ENCODE assay signal across 29 mouse cellular contexts in the genomic region with DNA sequence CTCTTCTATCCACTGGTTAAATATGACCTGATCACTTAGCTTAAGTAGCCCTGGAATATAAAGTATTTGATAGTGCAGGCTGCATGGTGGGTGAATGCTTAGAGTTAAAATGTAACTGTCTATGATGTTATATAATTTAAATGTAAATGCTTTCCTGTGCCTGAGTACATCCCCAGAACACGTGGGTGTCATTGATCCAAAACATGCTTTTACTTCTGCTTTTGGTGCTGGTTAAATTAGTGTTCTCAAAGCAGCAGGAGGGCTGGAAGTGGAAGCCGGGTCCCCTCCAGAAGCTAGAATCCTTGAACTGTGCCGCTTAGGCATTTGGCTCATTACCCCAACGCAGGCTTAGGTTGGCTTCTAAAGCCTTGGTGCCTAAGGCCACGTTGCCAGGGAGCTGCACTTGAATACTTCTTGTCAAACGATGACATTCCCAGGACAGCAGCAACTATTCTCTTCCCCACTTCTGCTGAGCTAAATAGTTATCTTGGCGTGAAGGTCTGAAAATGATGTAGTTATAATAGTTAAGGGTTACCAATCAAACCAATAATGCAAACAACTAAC.
DNase-seq lines count a peak whose midpoint lies in the region; ATAC-seq and TF ChIP-seq lines count a peak whose summit lies in the region.
"Had no signal": no experiment of that assay in that cellular context is flagged by ENCODE, and none has a peak within 500 bp of the region (broad histone marks: within the 10 kb centered on the region; RNA-seq: fewer than 3 reads in every experiment).

No protein-coding gene starts in this region.

- H3K4me1 ChIP-seq in midbrain, embryonic 14.5 days (ENCODE audit: control insufficient read depth, insufficient read depth, low read length) = no peaks in the 10 kb centered on the region
- no peaks in the 10 kb centered on the region for H3K4me1 ChIP-seq in midbrain, embryonic 11.5 days (ENCODE audit: control insufficient read depth, insufficient read depth, low read length)
- peaks cover 41% of the 10 kb centered on the region for H3K4me1 ChIP-seq in bone marrow macrophage, adult 2 months (ENCODE audit: control insufficient read depth, insufficient read depth, low read length)
- H3K4me1 ChIP-seq in hindbrain, embryonic 16.5 days (ENCODE audit: control insufficient read depth, insufficient read depth, low read depth, low read length) = peaks cover 3% of the 10 kb centered on the region; the same call in 1 of the 2 replicates
- H3K4me1 ChIP-seq: intestine, embryonic 15.5 days had no signal

- no peak overlapping the region for H3K27ac ChIP-seq in midbrain, embryonic 14.5 days (replicated peaks; ENCODE audit: low read depth, low read length)
- no peak overlapping the region for H3K27ac ChIP-seq in midbrain, embryonic 11.5 days (ENCODE audit: low read depth, low read length)
- 0 out of 2 replicates have a peak overlapping the region, but pooled peaks have one; percentile 14 for H3K27ac ChIP-seq in bone marrow macrophage, adult 2 months (ENCODE audit: insufficient read depth, low read depth, low read length)
- no peak overlapping the region for H3K27ac ChIP-seq in hindbrain, embryonic 16.5 days (ENCODE audit: low read depth, low read length)
- H3K27ac ChIP-seq: embryonic facial prominence, embryonic 13.5 days; heart, embryonic 15.5 days; hindbrain, postnatal 0 days; intestine, embryonic 15.5 days; liver, embryonic 12.5 days had no signal

- DNase-seq in frontal cortex, postnatal 25 days (ENCODE audit: low spot score in 2 of 2) = no peak
- DNase-seq in midbrain, embryonic 14.5 days = peak; percentile 63
- no peak for DNase-seq in midbrain, embryonic 11.5 days (ENCODE audit: low spot score, missing footprints)
- no peak for DNase-seq in thymus, postnatal 0 days (ENCODE audit: low spot score)
- DNase-seq: adrenal gland, adult 2 months; adrenal gland, postnatal 36 days; cerebellum, adult 11 months; cerebellum, adult 9-11 months; gastrocnemius, adult 2 months; kidney, adult 9 months; kidney, postnatal 14 days; layer of hippocampus, adult 9-11 months; left cerebral cortex, postnatal 4 days; liver, postnatal 0 days; lung, postnatal 4 days; right cerebral cortex, postnatal 25 days; thymus, adult 2 months; thymus, postnatal 4 days had no signal

- H3K4me2 ChIP-seq in midbrain, embryonic 14.5 days (ENCODE audit: low read length) = no peak overlapping the region
- H3K4me2 ChIP-seq in midbrain, embryonic 11.5 days = no peak overlapping the region
- no peak overlapping the region for H3K4me2 ChIP-seq in hindbrain, embryonic 16.5 days (ENCODE audit: low read length)
- H3K4me2 ChIP-seq: embryonic facial prominence, embryonic 13.5 days; heart, embryonic 15.5 days; intestine, embryonic 15.5 days; liver, embryonic 12.5 days had no signal

- TF ChIP-seq POLR2A in bone marrow macrophage, adult 2 months (IDR thresholded peaks at IDR 0.05; ENCODE audit: borderline replicate concordance, low read depth, low read length) = no peak

- no peaks in the 10 kb centered on the region for H3K27me3 ChIP-seq in midbrain, embryonic 14.5 days (ENCODE audit: control insufficient read depth, insufficient read depth, low read length)
- no peaks in the 10 kb centered on the region for H3K27me3 ChIP-seq in midbrain, embryonic 11.5 days (ENCODE audit: control insufficient read depth, insufficient read depth, low read length)
- no peaks in the 10 kb centered on the region for H3K27me3 ChIP-seq in hindbrain, embryonic 16.5 days (replicated peaks; ENCODE audit: control insufficient read depth, insufficient read depth, low read length)
- H3K27me3 ChIP-seq: embryonic facial prominence, embryonic 13.5 days; heart, embryonic 15.5 days; intestine, embryonic 15.5 days; liver, embryonic 12.5 days had no signal

- 44% methylated on average over 7 of the region's 7 CpGs for WGBS in midbrain, embryonic 14.5 days
- 65% methylated on average over 7 of the region's 7 CpGs for WGBS in midbrain, embryonic 11.5 days
- 46% methylated on average over 7 of the region's 7 CpGs for WGBS in hindbrain, embryonic 16.5 days

- H3K9ac ChIP-seq in midbrain, embryonic 14.5 days (replicated peaks; ENCODE audit: low read length) = no peak overlapping the region
- no peak overlapping the region for H3K9ac ChIP-seq in midbrain, embryonic 11.5 days (ENCODE audit: low read length)
- no peak overlapping the region for H3K9ac ChIP-seq in hindbrain, embryonic 16.5 days (ENCODE audit: low read depth, low read length)
- H3K9ac ChIP-seq: embryonic facial prominence, embryonic 13.5 days; heart, embryonic 15.5 days; intestine, embryonic 15.5 days; liver, embryonic 12.5 days; liver, postnatal 0 days had no signal

- no peak for TF ChIP-seq CTCF in bone marrow macrophage, adult 2 months (IDR thresholded peaks at IDR 0.05; ENCODE audit: low read depth, low read length)

- ATAC-seq in frontal cortex, adult (ENCODE audit: low TSS enrichment) = peak; percentile 85
- no peak for ATAC-seq in midbrain, embryonic 14.5 days (ENCODE audit: low FRiP score, low TSS enrichment)
- ATAC-seq in midbrain, embryonic 11.5 days (ENCODE audit: low FRiP score) = no peak
- 0 out of 2 replicates have a peak, but pooled peaks have one; percentile 23 for ATAC-seq in megakaryocyte, adult 5-6 weeks (ENCODE audit: poor library complexity, severe bottlenecking)
- ATAC-seq in hindbrain, embryonic 16.5 days = no peak
- ATAC-seq: activated CD4-positive, CD25-positive, alpha-beta regulatory T cell, adult 4 months; hindbrain, postnatal 0 days; intestine, embryonic 15.5 days; liver, embryonic 12.5 days; liver, postnatal 0 days; lung, postnatal 0 days had no signal

- H3K9me3 ChIP-seq in midbrain, embryonic 14.5 days (ENCODE audit: control insufficient read depth, low read length) = no peaks in the 10 kb centered on the region
- no peaks in the 10 kb centered on the region for H3K9me3 ChIP-seq in midbrain, embryonic 11.5 days (ENCODE audit: control insufficient read depth, low read length)
- H3K9me3 ChIP-seq in hindbrain, embryonic 16.5 days (ENCODE audit: control insufficient read depth, low read length) = no peaks in the 10 kb centered on the region
- H3K9me3 ChIP-seq: embryonic facial prominence, embryonic 13.5 days; heart, embryonic 15.5 days; intestine, embryonic 15.5 days; liver, embryonic 12.5 days had no signal

- no peak overlapping the region for H3K4me3 ChIP-seq in midbrain, embryonic 14.5 days (replicated peaks; ENCODE audit: low read depth, low read length)
- H3K4me3 ChIP-seq in midbrain, embryonic 11.5 days (ENCODE audit: low read depth, low read length) = no peak overlapping the region
- H3K4me3 ChIP-seq in bone marrow macrophage, adult 2 months (ENCODE audit: insufficient read depth, low read length) = no peak overlapping the region
- no peak overlapping the region for H3K4me3 ChIP-seq in hindbrain, embryonic 16.5 days (ENCODE audit: low read length)
- H3K4me3 ChIP-seq: embryonic facial prominence, embryonic 13.5 days; heart, embryonic 15.5 days; intestine, embryonic 15.5 days; liver, embryonic 12.5 days had no signal

- H3K36me3 ChIP-seq in midbrain, embryonic 14.5 days (ENCODE audit: control insufficient read depth, insufficient read depth, low read length) = no peaks in the 10 kb centered on the region
- no peaks in the 10 kb centered on the region for H3K36me3 ChIP-seq in midbrain, embryonic 11.5 days (ENCODE audit: control insufficient read depth, insufficient read depth, low read length)
- H3K36me3 ChIP-seq in hindbrain, embryonic 16.5 days (ENCODE audit: control insufficient read depth, insufficient read depth, low read length) = no peaks in the 10 kb centered on the region
- H3K36me3 ChIP-seq: embryonic facial prominence, embryonic 13.5 days; heart, embryonic 15.5 days; intestine, embryonic 15.5 days; liver, embryonic 12.5 days had no signal

Comparison
In these comparisons a context has a peak if more than half of its experiments do, and no peak if none do; other contexts are left out.
1. ATAC-seq: peak in frontal cortex, adult (single experiment) and megakaryocyte, adult 5-6 weeks (single experiment); none in midbrain, embryonic 14.5 days (single experiment), midbrain, embryonic 11.5 days (single experiment) and hindbrain, embryonic 16.5 days (single experiment).